Mouse (Mus musculus): Measurements from ENCODE around the gene Gstm5. TPM values are rescaled to one million over a fixed set of nuclear protein-coding genes. Genes with fewer than 3 reads are reported as not detected.

The Gstm5 gene
- polyA plus RNA-seq, 1 experiment from 2014 or later, result 239 TPM

Other genes starting within 250 kb of the Gstm5 start
- gene Ahcyl1, start 199.3 kb upstream of the Gstm5 start, polyA plus RNA-seq (2015; fragmentation: Nextera tagmentation; extraction: Ambion mirVana), result 112 and 114 TPM in 2 replicates
- 6.0 and 6.3 TPM in 2 replicates for gene Csf1, start 135.4 kb upstream of the Gstm5 start, polyA plus RNA-seq (2015; fragmentation: Nextera tagmentation; extraction: Ambion mirVana)
- gene Eps8l3, start 18.6 kb upstream of the Gstm5 start, polyA plus RNA-seq (2015; fragmentation: Nextera tagmentation; extraction: Ambion mirVana), result not detected in 2 replicates
- gene Gstm7, start 36.0 kb downstream of the Gstm5 start, polyA plus RNA-seq (2015; fragmentation: Nextera tagmentation; extraction: Ambion mirVana), result 44.7 and 62.2 TPM in 2 replicates
- 21.2 and 23.2 TPM in 2 replicates for gene Gstm6, start 47.9 kb downstream of the Gstm5 start, polyA plus RNA-seq (2015; fragmentation: Nextera tagmentation; extraction: Ambion mirVana)
- not detected in 2 replicates for gene Gstm3, start 73.5 kb downstream of the Gstm5 start, polyA plus RNA-seq (2015; fragmentation: Nextera tagmentation; extraction: Ambion mirVana)
- gene Gstm2, start 90.6 kb downstream of the Gstm5 start, polyA plus RNA-seq (2015; fragmentation: Nextera tagmentation; extraction: Ambion mirVana), result 6.5 and 7.7 TPM in 2 replicates
- gene Gstm1, start 122.2 kb downstream of the Gstm5 start, polyA plus RNA-seq (2015; fragmentation: Nextera tagmentation; extraction: Ambion mirVana), result 86.7 and 139 TPM in 2 replicates
- 22.2 and 23.1 TPM in 2 replicates for gene Gstm4, start 149.1 kb downstream of the Gstm5 start, polyA plus RNA-seq (2015; fragmentation: Nextera tagmentation; extraction: Ambion mirVana)
- 71.2 and 72.4 TPM in 2 replicates for gene Ampd2, start 190.8 kb downstream of the Gstm5 start, polyA plus RNA-seq (2015; fragmentation: Nextera tagmentation; extraction: Ambion mirVana)
- 0.15 and 0.19 TPM in 2 replicates for gene Gnat2, start 197.0 kb downstream of the Gstm5 start, polyA plus RNA-seq (2015; fragmentation: Nextera tagmentation; extraction: Ambion mirVana)